Mouse (Mus musculus): ENCODE results near the gene Dcaf8.

DNA sequence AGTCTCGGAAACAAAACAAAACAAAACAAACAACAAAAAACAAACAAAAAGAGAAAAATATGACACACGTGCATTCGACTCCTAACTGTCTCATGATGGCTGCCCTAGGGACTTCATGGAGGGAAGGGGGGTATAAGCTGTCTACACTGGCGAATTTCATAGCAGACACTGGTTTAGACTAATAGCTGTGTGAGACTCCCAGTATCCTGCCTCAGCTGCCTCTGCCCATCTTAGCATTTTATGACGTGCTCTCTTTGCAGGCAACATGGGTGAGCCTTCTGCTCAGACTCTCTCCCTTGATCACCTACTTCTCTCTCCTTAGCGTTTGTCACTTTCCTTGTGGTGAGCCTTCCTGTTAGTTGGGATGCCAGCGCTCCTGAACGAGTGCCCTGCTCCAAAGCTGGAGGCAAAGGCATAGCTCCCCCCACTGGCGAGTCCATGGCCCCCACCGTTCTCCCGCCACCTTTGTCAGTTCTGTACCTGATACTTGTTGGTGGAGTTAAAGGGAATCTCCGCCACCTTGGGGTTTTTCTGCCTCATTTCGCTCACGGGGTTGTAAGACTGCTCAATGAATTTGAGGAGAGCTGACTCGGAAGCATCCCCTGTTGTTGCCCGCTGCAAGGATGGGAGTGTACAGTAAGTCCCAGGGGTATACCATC is 95.8 kb downstream of the Dcaf8 start:
- TF ChIP-seq CTCF (IDR thresholded peaks at IDR 0.05; ENCODE audit: extremely low read depth, insufficient read depth, low read length) (no peak), POLR2A (IDR thresholded peaks at IDR 0.05; ENCODE audit: extremely low read depth, insufficient read depth, low read length) (no peak)
